Mouse (Mus musculus) T-helper 2 cell (primary cell): ENCODE measurements around the gene Casc1.

Experiments used
- in situ Hi-C: fragments of 300-600 bp; cut with MboI, MseI; formaldehyde crosslinking; loops from one replicate; pipeline ENCODE4 v1.15.1; 2025; ENCODE audit warnings: high pct_unique_total_duplicates

Gene Casc1

DNA sequence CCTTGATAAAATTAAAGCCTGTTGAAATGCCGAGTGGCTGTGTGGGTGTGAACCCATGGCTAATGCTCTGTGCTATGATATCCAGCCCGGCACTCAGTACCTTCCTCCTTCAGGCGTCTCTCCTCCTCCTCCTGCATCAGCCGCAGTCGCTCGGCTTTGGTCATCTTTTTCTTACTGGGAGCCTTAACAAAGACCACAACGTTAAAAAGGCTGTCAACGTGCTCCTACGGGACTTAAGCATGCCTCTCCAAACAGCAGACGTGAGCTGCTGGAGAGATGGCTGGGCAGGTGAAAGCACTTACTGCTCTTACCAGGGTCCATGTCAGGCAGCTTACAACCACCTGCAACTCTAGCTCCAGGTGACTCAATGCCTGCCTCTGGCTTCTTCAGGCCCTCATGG lies 5.7 kb downstream of the Casc1 start:
- in situ Hi-C loops: no loop called here

DNA sequence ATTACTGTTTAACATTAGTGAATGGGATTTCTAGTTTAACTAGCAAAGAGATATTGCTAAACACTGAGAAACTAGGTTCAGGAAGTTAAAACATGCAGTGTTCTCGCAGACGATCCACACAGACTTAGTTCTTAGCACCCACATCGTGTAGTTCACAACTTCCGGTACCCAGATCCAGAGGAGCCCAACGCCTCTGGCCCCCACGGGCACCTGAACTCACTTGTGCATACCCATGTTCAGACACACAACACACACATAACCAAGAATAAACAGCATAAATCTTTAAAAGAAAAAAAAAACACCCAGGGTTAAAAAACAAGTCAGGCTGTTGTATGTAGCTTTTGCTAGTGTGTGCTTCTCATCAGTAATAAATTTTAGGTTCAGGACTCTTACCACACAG lies 6.4 kb downstream of the Casc1 start:
- in situ Hi-C loops: no loop called here

DNA sequence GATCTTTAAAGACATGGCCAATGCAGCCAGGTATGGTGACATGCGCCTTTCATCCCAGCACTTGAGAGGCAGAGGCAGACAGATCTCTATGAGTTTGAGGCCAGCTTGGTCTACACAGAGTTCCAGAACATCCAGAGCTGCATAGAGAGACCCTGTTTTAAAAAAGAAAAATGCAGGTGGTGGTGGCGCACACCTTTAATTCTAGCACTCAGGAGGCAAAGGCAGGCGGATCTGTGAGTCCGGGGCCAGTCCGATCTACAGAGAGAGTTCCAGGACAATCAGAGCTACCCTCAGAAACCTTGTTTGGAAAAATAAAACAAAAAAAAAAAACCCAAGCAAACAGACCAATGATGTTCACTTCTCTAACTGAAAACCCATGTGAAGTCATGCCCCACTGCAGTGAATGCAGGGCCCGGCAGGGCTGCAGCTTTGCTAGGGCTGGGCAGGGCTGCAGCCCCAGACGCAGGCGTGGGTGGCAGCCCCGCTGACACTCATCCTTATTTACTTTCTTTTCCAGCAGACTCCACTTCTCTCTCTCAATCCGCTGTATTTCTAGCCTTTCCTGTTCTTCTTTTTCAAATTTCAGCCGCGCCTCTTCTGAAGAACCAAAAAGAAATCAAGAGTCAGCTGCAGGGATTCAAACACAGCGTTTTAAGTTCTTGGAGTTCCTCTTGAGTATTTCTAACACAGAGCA lies 8.2 kb downstream of the Casc1 start:
- in situ Hi-C loops: no loop called here

DNA sequence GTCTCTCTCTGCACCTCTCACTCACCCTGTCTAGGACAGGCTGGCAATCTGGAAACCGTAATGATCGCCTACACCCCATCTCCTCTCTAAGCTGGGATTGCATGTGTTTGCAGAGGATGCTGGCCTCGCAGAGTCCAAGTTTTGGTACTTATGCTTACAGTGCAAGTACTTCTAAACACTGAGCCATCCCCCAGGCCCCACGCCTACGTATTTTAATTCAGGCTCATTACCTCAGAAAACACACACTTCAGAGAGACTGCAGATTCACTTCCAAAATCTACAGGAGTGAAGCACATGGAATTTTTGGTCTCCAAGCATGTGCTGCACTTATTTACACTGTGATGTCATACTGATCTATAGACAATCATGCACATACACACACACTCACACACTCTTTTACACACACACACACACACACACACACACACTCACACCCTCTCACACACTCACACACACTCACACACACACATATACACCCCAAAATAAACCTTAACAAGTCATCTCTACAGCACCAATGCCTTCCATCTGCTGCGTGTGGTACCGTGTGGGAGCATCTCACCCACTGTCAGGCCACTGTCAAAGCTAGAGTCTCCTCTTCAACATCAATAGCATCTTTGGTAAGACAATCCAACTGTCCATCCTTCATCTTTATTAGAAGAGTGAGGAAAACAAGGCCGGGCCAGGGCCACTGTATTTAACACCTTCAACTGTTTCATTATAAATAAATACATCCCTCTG lies 12.7 kb downstream of the Casc1 start:
- in situ Hi-C loops: no loop called here

DNA sequence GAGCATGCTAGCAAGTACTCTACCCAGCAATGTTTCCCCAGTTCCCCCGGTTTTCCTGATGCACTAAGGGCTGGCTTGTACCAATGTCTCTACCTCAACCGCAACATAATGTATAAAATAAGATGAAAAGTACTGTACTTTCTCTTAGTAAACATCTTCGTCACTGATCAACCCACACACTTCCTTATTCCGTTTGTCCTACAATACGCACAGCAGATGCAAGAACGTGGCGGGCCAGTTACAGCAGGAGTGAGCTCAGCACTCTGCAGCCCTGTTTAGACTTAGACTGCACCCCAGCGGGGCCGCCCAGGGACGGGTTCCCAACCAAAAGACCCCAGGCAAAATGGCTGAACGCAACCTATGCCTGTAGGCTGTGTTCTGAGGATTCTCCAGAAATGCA lies 17.4 kb downstream of the Casc1 start:
- in situ Hi-C loops: no loop called here

DNA sequence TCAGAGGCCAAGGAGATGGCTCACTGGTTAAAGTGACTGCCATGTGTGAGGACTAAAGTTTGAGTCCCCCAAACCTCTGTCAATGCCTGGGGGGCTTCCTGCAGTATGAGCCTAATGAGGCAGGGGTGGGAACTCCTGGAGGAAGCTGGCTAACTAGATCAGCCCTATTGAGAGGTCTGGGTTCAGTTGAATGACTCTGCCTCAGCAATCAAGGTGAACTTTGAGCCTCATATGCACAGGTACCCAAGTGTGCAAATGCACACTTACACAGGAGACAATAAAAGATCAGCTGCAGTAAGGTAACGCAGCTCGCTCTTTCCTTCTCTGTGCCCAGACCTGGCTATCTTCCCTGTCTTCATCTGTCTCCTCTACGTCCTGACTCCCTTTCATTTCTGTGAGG lies 17.8 kb downstream of the Casc1 start:
- in situ Hi-C loops: no loop called here

DNA sequence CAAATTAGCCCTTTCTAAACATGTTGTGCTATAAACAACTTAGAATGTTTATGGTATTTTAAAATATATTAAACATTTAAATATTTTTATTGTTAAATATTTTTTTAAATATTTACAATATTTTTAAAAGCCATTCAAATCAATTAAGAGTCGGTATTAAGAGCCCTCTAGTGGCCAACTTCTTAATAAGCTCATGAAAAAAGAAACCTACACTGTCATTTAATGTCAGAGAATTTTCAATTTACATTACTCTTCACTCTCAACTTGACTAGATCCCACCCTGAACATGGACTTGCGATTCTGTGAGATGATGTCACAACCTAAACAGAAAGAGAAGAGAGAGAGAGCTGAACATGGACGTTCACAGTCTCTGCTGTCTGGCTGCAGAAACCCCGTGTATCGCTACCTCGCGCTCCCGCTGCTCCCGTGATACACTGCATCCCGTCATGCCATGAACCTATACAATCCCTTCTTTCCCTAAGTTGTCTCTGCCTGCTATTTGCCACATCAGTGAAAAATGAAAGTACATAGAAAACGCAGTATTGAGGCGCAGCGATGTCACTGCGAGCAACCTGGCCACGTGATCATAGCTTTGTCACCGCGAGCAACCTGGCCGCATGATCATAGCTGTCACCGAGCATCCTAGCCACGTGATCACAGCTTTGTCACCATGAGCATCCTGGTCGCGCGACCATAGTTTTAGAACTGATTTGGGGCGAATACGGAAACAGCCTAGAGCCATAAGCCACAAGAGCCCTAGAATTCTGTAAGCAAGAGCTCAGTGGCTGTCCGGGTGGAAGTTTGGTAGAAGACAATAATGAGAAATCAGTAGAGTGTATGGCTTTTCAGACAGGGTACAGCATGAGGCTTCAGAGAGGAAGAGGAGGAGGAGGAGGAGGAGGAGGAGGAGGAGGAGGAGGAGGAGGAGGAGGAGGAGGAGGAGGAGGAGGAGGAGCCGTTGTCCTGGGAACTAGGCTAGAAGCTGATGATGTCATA lies 23.4 kb downstream of the Casc1 start:
- in situ Hi-C loops: loop anchor here (10.0 kb wide), 1 partner anchor 907 kb away; no protein-coding TSS in a partner anchor

DNA sequence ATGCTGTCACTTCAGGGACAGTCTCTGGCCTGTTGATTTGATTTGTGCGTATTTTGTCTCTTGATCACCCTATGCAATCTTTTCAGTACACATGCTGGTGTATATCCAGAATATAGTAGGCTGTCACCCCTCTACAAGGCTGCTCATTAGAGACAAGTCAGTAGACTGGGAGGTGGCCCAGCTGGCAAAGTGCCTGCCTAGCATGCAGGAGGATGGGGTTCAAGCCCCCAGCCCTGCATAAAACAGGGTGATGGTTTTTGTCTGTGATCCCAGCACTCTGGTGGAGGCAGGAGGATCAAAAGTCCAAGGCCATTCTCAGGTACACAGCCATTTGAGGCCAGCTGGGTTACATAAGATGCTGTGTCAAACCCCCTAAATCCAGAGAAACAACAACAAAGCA lies 24.7 kb downstream of the Casc1 start:
- in situ Hi-C loops: loop anchor here (10.0 kb wide), 1 partner anchor 909 kb away; no protein-coding TSS in a partner anchor

DNA sequence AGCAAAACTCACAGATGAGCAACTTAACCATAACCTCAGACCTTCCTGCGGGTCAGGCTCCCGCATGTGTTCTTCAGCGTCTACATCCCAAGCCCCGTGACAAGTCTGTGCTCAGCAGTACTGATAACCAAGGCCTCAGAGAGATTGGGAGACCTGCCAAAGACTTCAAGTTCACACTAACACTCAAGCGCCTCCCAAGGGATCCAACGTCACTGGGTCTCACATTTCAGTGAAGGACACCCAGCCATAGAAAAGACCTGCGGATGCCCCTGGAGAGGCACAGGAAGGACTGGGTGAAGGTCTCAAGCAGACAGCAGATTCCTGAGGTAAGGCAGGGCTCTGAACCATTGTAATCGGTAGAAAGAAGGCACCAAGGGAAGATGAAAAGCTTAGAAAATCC lies 28.8 kb downstream of the Casc1 start:
- in situ Hi-C loops: loop anchor here (5.0 to 10.0 kb wide), 2 partner anchors 40 to 913 kb away; no protein-coding TSS in a partner anchor

DNA sequence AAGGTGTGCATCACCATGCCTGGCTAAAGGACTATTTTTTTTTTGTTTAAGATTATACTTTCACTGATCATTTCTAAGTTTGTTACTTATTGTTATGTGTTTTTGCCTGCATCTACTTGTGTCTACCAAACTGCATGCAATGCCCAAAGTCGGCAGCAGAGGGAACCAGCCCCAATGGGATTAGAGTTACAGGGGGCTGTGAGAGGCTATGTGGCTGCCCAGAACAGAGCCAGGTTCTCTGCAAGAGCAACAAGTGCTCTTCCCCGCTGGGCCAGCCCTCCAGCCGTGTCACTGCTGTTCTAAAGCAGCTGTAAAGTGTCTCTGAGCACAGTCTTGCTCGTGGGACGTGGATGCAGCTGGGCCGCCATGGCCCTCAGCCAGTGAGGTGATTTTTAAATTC lies 31.1 kb downstream of the Casc1 start:
- in situ Hi-C loops: loop anchor here (5.0 to 10.0 kb wide), 2 partner anchors 37 to 915 kb away; no protein-coding TSS in a partner anchor

DNA sequence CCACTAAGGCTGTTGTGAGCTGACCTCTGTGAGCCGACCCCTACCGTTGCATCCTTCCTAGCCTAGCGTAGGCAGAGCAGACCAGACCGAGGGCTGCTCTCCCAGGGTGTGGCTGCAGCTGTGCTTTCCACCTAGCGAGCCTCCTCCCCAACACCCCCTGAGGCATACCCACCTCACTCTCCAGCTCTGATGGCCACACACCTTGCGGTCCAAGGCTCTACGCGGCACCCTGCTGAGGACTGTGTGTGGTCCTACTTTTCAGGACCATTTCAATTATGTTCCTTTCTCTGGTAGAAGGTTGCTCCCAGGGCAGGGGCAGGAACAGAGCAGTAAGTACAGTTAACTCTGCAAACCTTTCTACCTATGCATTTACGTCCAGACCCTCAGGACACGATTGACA lies 34.3 kb downstream of the Casc1 start:
- in situ Hi-C loops: no loop called here

DNA sequence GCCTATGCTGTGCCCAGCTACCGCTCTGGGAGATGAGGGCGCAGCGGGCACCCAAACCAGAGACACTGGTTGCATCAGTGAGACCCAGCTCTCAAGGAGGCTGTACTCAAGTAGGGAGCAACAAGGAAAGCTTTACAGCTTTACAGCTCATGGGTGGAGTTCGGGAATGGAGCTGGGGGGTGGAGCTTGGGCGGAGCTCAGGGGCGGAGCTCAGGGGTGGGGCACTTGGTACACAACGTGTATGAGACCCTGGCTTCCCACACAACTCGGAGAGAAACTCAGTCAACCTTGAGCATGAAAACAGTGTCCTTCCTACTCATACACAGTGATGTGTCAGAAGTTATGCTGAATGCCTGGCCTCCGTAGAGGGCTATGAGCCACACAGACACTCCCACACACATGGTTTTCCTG lies 35.2 kb downstream of the Casc1 start:
- in situ Hi-C loops: no loop called here

DNA sequence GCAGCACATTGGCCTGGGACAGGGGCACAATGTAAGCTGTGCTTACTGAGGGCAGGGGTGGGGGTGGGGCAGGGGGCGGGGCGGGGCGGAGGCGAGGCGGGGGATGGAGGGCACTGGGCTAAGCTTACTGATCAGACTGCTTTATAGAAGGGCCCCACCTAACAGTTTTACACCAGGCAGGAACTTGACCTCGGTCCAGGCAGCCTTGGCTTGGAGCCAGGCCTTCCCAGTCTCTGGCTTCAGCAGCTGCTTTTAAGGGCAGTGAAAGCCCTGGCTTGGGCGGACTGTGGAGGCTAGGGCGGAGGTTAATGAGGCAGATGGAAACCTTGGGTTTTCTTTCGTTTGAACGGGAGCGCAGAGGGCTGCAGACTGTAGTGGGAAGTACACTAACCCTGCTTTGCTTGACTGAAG lies 37.0 kb downstream of the Casc1 start:
- in situ Hi-C loops: loop anchor here (5.0 kb wide), 1 partner anchor 86 kb away; no protein-coding TSS in a partner anchor

DNA sequence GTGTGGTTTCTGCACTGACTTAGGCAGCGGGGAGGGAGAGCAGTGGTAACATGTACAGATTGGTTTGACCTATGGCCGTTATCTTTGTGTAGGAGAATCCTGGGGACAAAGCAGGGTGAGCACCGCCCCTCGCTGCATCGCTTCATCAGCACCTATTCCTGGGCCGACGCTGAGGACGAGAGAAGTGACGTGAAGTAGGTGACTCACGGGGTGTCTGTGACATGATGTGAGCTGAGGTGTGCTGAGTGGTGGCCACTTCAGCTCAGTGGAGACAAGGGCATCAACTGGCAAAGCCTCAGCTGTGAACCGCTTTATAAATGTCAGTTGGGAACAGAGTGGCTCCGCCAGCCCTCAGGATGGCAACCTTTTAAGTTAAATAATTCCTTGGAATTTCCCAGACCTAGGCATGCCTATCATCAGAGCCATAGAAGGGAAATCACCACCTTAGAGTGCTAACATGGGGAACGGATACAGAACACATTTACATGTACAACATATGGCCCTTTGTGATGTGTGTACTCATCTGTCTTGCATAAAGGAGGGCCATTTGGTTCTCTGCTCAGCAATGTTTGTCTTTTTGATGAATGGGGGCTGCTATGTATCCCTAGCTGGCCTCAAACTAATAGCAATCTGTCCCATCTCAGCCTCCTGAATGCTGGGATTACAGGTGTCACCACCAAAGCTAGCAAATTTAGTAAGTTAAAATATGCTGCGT lies 38.8 kb downstream of the Casc1 start:
- in situ Hi-C loops: loop anchor here (5.0 kb wide), 1 partner anchor 85 kb away; no protein-coding TSS in a partner anchor

DNA sequence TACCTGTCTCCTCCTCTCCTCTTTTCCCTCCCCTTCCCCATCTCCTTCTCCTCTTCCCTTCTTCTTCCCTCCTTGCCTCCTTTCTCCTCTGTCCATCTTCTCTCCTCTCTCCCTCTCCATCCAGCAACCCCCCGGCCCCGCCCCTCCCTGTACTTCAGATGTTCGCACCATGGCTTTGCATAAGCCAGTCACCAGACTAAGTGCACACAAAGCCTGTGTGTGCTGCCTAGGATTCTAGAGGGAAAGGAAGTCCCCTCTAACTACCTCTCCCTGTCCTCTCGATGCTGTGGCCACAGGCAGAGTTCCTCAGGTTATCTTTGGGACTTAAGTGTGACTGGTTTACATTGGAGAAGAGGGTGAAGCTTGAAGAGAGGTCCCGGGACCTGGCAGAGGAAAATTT lies 50.2 kb downstream of the Casc1 start:
- in situ Hi-C loops: no loop called here

DNA sequence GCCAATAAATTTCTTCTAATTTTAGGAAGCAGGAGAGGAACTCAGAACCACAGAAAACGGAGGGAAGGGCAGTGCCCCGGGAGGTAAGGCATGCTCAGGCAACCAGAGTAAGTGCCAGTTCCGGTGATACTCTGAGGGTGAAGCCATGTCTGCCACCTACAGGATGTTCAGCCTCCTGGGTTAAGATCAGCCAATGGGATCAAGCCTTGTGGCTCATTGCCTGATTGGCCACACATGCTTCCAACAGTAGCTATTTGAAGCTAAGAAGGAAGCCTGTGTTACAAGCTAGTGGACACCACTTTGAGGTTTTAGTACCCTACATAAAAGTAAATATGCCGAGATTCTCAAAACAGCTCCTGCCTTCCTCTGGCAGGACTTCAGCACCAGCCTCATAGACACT lies 52.2 kb downstream of the Casc1 start:
- in situ Hi-C loops: no loop called here

DNA sequence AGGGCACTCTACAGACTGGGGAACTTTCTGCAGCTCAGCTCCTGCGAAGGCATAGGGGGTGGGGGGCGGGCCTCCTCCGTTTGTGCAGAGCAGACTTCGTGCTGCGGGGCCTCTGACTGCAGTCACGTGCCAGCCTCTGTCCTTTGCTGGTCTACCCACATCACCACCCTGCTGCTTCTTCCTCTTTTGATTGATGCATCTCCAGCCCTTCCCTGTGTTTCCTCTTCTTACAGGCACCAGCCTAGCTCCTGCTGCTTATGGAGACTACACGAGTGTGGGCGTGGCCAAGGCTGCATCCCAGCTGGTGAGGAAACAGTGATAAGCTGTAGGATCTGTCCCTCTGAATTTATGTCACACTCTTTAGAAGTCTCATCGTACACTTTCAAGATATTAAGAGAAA lies 61.8 kb downstream of the Casc1 start:
- in situ Hi-C loops: no loop called here

DNA sequence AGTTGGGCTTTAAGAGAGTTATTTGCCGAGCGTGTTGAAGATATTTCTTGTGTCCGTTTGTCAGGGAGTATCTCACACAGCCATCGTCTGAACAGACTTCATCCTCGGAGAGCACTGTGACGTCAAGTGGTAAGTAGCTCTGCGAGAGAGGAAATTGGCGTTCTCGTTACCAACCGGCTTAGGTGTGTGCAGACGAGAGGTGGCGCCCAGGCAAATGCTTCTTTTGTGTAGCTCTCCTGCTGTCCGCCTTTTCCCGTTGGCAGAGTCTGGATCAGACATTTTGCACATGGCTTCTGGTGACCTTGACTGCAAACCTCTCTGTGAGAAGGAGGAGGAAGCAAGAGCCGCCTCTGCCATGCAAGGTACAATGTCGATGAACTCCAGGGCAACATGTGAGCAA lies 63.1 kb downstream of the Casc1 start:
- in situ Hi-C loops: no loop called here

DNA sequence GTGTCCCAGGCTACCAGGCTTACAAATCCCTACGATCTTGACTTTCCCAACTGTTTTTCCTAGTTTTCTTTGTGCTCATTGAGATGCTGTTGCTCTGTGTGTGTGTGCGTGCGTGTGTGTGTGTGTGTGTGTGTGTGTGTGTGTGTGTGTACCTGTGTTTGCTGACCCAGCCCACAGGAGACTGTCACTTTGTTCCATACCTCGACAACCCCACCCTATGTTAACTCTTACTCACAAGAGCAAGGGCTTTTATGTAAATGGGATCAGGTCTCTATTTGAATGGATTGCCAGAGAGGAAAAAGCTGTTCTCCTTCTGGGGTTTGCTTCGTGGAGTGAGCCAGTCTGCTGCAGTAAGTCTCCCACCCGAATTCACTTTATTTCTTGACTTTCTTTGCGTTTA lies 65.6 kb downstream of the Casc1 start:
- in situ Hi-C loops: no loop called here

DNA sequence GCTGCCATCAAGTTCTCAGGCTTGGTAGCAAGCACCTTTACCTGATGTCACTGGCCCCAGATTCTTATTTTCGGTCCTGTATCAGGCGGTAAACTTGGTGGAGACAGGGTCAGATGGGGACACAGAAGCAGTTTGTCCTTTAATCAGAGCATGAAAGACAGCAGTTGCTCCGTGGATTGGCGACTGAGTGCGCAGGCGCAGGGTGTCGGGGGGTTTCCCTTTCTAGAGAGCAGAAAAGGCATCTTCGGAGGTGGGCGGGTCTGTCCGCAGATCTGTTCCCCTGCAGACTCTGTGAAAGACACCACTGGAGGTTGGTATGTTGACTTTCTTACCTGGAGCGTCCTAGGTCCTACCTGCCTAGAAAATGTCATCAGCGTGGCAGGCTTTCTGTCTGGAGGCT lies 69.0 kb downstream of the Casc1 start:
- in situ Hi-C loops: loop anchor here (5.0 kb wide), 1 partner anchor 40 kb away; no protein-coding TSS in a partner anchor

DNA sequence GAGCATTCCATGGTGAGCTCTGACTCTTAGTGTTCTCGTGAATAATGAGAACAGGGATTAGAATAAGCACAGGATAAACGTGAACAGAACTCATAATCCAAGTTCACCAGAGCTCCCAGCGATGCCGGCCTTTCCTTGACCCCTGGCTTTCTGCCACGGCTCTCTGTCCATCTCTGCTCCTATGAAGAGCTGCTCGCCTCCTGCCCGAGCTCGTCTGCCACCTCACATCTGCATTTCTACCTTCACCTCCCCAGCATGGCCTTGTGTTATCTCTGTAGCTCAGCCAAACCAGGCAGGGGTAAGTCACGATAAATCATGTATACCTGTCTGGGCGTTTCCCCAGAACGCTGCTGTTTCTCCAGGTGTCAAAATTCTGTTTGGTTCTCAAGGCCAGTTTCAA lies 70.1 kb downstream of the Casc1 start:
- in situ Hi-C loops: loop anchor here (5.0 kb wide), 1 partner anchor 42 kb away; no protein-coding TSS in a partner anchor
